Mouse (Mus musculus) leukemia stem cell, adult 10-12 weeks (primary cell): ENCODE results near the gene Olfr609. TPM values are rescaled to one million over a fixed set of nuclear protein-coding genes. Genes with fewer than 3 reads are reported as not detected.

ENCODE experiments used
- polyA plus RNA-seq: library from polyadenylated mRNA; stranded (reverse); fragments of >175 nt; gene quantifications from 2 replicates; pipeline ENCODE4 v1.2.3, GENCODE M21; 2012; ENCODE audit warnings: low replicate concordance

The Olfr609 gene
- polyA plus RNA-seq, result not detected in 2 replicates

DNA sequence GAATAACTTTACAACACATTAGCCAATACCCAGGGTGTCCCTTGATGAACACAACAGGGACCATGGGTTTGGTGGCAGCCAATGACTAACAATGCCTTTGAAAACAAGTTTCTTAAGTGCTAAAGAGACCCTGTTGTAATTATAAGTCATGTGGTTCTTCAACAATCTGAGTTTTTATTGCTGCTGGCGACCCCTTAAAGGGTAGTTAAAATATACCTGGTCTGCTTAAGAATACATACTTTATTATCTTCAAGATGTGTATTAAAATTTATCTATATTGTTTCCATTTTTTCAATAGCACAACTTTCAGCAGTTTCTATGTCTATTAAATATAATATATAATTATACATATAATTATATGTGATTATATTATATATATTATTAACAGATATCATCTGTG is at the start of gene Olfr609:
Gene Olfr609, minus strand, starts transcription at position 101 of the 400 bp plus-strand sequence.

DNA sequence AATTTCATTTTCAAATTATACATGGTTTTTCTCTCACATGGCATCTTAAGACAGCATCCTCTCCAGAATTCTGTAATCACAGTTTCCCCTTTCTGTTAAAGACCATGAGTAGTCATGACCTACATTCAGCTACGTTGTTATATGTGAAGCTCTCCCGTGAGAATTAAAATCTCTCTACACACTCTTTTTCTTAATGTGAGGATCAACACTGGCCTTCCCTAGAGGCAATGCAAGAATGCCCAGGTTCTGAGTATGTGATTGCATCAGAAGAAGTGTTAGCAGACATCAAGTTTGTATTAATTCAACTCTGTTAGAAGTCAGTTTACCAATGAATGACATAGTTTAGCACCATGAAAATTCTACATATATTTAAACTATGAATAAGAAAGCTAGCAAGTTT is 44.8 kb upstream of the Olfr609 start, which contains the start of gene Olfr612:
Gene Olfr612, minus strand, starts transcription at position 101 of the 400 bp plus-strand sequence.

DNA sequence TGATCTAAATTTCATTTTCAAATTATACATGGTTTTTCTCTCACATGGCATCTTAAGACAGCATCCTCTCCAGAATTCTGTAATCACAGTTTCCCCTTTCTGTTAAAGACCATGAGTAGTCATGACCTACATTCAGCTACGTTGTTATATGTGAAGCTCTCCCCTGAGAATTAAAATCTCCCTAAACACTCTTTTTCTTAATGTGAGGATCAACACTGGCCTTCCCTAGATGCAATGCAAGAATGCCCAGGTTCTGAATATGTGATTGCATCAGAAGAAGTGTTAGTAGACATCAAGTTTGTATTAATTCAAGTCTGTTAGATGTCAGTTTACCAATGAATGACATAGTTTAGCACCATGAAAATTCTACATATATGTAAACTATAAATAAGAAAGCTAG is 22.9 kb upstream of the Olfr609 start, which contains the start of gene Olfr611:
Gene Olfr611, minus strand, starts transcription at position 101 of the 400 bp plus-strand sequence.

DNA sequence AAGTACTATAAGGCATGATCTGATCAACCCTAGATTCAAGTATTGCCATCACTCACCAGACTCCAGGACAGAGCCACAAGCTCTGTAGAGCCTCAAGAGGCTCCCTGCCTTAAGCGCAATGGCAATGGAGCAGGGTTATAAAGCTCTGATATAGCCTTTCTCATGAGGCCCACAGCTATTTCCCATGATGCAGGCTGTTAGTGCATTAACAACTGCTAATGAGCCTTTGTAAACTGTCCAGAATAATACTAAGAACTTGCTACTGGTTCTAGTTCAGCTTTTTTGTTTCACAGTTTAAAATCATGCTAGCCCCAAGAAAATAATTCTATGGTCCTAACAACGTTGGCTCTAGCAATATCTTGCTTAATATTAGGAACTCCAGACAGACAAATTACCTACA is 14.2 kb upstream of the Olfr609 start, which contains the start of gene Olfr610:
Gene Olfr610, minus strand, starts transcription at position 101 of the 400 bp plus-strand sequence.

DNA sequence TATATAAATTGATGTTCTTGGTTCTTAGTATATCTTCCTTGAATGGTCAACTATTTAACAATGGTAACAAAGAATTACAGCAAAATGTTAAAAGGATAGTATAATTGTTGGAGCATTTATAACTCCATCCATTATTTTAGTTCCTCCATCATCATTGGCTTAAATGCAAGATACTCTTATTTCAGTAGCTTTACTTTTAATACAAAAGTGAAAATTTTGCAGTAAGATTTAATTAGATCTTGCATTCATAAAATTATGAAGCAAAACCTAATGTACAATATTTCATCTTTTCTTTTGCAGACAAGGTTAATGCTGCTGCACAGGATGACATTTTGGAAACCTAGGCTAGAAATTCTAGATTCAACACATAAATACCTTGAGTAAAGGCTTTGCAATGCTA is 28.3 kb downstream of the Olfr609 start, which contains the start of gene Olfr608:
Gene Olfr608, plus strand, starts transcription at position 301 of the 400 bp plus-strand sequence.

DNA sequence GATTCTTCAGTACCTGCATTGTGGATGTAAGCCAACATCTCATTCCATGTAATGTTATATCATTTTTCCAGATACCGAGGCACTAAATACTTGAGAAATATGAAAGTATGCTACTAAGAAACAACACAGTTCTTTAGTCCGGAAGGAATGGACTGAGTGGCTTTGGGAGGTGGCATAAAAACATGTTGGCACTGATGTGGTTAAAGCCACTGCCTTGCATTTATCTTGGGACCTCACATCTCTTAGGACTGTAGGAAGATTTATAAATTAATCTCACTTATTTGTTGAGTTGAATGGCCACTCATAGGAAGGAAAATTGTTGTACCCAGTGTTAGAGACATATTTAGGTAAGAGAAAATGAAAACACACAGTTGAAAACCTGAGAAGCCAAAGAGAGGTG is 49.1 kb downstream of the Olfr609 start, which contains the start of gene Olfr606:
Gene Olfr606, plus strand, starts transcription at position 301 of the 400 bp plus-strand sequence.

DNA sequence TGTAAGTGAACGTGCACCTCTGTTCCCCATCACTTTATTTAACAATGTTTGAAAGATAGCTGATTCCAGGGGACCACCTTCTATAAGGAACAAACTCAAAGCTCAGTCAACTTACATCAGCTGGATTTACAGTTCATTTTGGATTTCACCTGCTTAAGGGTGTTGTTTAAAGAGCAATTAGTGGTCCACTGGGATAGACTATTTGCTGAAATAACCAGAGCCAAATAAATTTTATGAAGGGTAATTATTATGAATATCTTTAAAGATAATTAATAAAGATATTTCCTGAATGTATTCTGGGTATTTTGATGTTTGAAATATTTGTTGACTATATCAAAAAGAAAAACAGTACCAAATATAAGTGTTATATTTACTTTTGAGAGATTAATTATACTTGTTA is 52.5 kb downstream of the Olfr609 start, which contains the start of gene Olfr605:
Gene Olfr605, minus strand, starts transcription at position 101 of the 400 bp plus-strand sequence.

Other genes with a start within 250 kb of the Olfr609 start
- not detected in 2 replicates for gene Usp17ld, start 245.6 kb downstream of the Olfr609 start, polyA plus RNA-seq
- not detected in 2 replicates for gene Olfr596, start 192.4 kb downstream of the Olfr609 start, polyA plus RNA-seq
- gene Olfr597, start 181.7 kb downstream of the Olfr609 start, polyA plus RNA-seq, result not detected in 2 replicates
- gene Olfr598, start 174.5 kb downstream of the Olfr609 start, polyA plus RNA-seq, result not detected in 2 replicates
- not detected in 2 replicates for gene Olfr599, start 162.1 kb downstream of the Olfr609 start, polyA plus RNA-seq
- 0.05 TPM in 1 of 2 replicates, not detected in the other for gene Olfr600, start 148.4 kb downstream of the Olfr609 start, polyA plus RNA-seq
- gene Olfr601, start 135.4 kb downstream of the Olfr609 start, polyA plus RNA-seq, result not detected in 2 replicates
- gene Olfr603, start 111.9 kb downstream of the Olfr609 start, polyA plus RNA-seq, result not detected in 2 replicates
- not detected in 2 replicates for gene Usp17lc, start 83.0 kb downstream of the Olfr609 start, polyA plus RNA-seq
- not detected in 2 replicates for gene Olfr605, start 52.6 kb downstream of the Olfr609 start, polyA plus RNA-seq
- gene Olfr606, start 49.0 kb downstream of the Olfr609 start, polyA plus RNA-seq, result not detected in 2 replicates
- gene Olfr607, start 33.9 kb downstream of the Olfr609 start, polyA plus RNA-seq, result not detected in 2 replicates
- not detected in 2 replicates for gene Olfr608, start 28.2 kb downstream of the Olfr609 start, polyA plus RNA-seq
- not detected in 2 replicates for gene Olfr610, start 14.1 kb upstream of the Olfr609 start, polyA plus RNA-seq
- not detected in 2 replicates for gene Olfr611, start 22.8 kb upstream of the Olfr609 start, polyA plus RNA-seq
- gene Olfr612, start 44.7 kb upstream of the Olfr609 start, polyA plus RNA-seq, result not detected in 2 replicates
- not detected in 2 replicates for gene Olfr613, start 50.0 kb upstream of the Olfr609 start, polyA plus RNA-seq
- gene Olfr615, start 58.0 kb upstream of the Olfr609 start, polyA plus RNA-seq, result not detected in 2 replicates
- gene Olfr616, start 71.1 kb upstream of the Olfr609 start, polyA plus RNA-seq, result not detected in 2 replicates
- not detected in 2 replicates for gene Olfr617, start 75.0 kb upstream of the Olfr609 start, polyA plus RNA-seq
- gene Olfr618, start 92.0 kb upstream of the Olfr609 start, polyA plus RNA-seq, result not detected in 2 replicates
- not detected in 2 replicates for gene Olfr619, start 102.5 kb upstream of the Olfr609 start, polyA plus RNA-seq
- not detected in 2 replicates for gene Olfr620, start 114.5 kb upstream of the Olfr609 start, polyA plus RNA-seq
- not detected in 2 replicates for gene Olfr622, start 144.6 kb upstream of the Olfr609 start, polyA plus RNA-seq
- not detected in 2 replicates for gene Olfr623, start 165.6 kb upstream of the Olfr609 start, polyA plus RNA-seq
- not detected in 2 replicates for gene Olfr624, start 173.1 kb upstream of the Olfr609 start, polyA plus RNA-seq
- gene Olfr625-ps1, start 184.7 kb upstream of the Olfr609 start, polyA plus RNA-seq, result not detected in 2 replicates
- not detected in 2 replicates for gene Olfr243, start 216.6 kb upstream of the Olfr609 start, polyA plus RNA-seq
- gene Olfr628, start 232.3 kb upstream of the Olfr609 start, polyA plus RNA-seq, result not detected in 2 replicates
- not detected in 2 replicates for gene Olfr629, start 246.9 kb upstream of the Olfr609 start, polyA plus RNA-seq